Mouse (Mus musculus): Measurements from ENCODE around the gene Trim28. TPM values are rescaled to one million over a fixed set of nuclear protein-coding genes. Genes with fewer than 3 reads are reported as not detected.

Gene Trim28
- polyA plus RNA-seq, 2 experiments = 408 to 610 TPM

GRCm38 (mm10) chr7:12961511-12962141, 37.3 kb upstream of the Trim28 start:
- TF ChIP-seq POLR2A (IDR thresholded peaks at IDR 0.05; ENCODE audit: borderline replicate concordance, extremely low read depth, insufficient read depth, insufficient read length) = peak; percentile 68; the same call in 1 of the 2 replicates
- peak overlapping the region; percentile 45 for H3K4me2 ChIP-seq (replicated peaks; ENCODE audit: low read depth, low read length, severe bottlenecking)
- 3% methylated on average over 29 of the region's 29 CpGs for WGBS

GRCm38 (mm10) chr7:12965678-12966091, 33.2 kb upstream of the Trim28 start, which contains the start of gene Zfp324:
Zfp324 (plus strand) TSS chr7:12965838.
- Histone ChIP-seq H3K36me3 (ENCODE audit: control insufficient read depth, insufficient read depth, low read length) (peaks cover 22% of the 10 kb centered on the region), H3K4me2 (replicated peaks; ENCODE audit: low read depth, low read length, severe bottlenecking) (peak within 1 kb of the TSS; percentile 82), H3K4me3 (replicated peaks; ENCODE audit: low read length) (peak within 1 kb of the TSS; percentile 87), H3K27me3 (ENCODE audit: control insufficient read depth, insufficient read depth, low read length) (no peaks in the 10 kb centered on the region), H3K9me3 (ENCODE audit: control insufficient read depth, low read length) (no peaks in the 10 kb centered on the region), H3K27ac (replicated peaks; ENCODE audit: low read depth, low read length) (peak within 1 kb of the TSS; percentile 91), H3K9ac (ENCODE audit: low read depth, low read length, severe bottlenecking) (peak within 1 kb of the TSS; percentile 88), H3K4me1 (ENCODE audit: control insufficient read depth, insufficient read depth, low read length) (peaks cover 10% of the 10 kb centered on the region)
- under 1% methylated on average over 23 of the region's 23 CpGs for WGBS
- DNase-seq (ENCODE audit: low spot score) = peak; percentile 93
- ATAC-seq (ENCODE audit: low FRiP score, low read depth) = peak; percentile 86
- 0 out of 2 replicates have a peak, but pooled peaks have one; percentile 27 for TF ChIP-seq POLR2A (IDR thresholded peaks at IDR 0.05; ENCODE audit: borderline replicate concordance, extremely low read depth, insufficient read depth, insufficient read length)

More at GRCm38 (mm10) chr7:12961511-12962141, 37.3 kb upstream of the Trim28 start:
- ATAC-seq (ENCODE audit: low FRiP score, low read depth) (peak; percentile 87), DNase-seq (ENCODE audit: low spot score) (peak; percentile 83)
- peak overlapping the region; percentile 49 for H3K9ac ChIP-seq (ENCODE audit: low read depth, low read length, severe bottlenecking)
- H3K4me3 ChIP-seq (replicated peaks; ENCODE audit: low read length) = peak overlapping the region; percentile 43
- peaks cover 5% of the 10 kb centered on the region for H3K4me1 ChIP-seq (ENCODE audit: control insufficient read depth, insufficient read depth, low read length)
- H3K9me3 ChIP-seq (ENCODE audit: control insufficient read depth, low read length) = no peaks in the 10 kb centered on the region
- no peaks in the 10 kb centered on the region for H3K27me3 ChIP-seq (ENCODE audit: control insufficient read depth, insufficient read depth, low read length)
- no peaks in the 10 kb centered on the region for H3K36me3 ChIP-seq (ENCODE audit: control insufficient read depth, insufficient read depth, low read length)
- peak overlapping the region; percentile 75 for H3K27ac ChIP-seq (replicated peaks; ENCODE audit: low read depth, low read length)

GRCm38 (mm10) chr7:12966104-12966845, 32.6 kb upstream of the Trim28 start:
- DNase-seq (ENCODE audit: low spot score) = peak; percentile 18

GRCm38 (mm10) chr7:12970906-12971305, 28.0 kb upstream of the Trim28 start:
- 96% methylated on average over 25 of the region's 25 CpGs for WGBS
- Histone ChIP-seq H3K9ac (ENCODE audit: low read depth, low read length, severe bottlenecking) (no peak overlapping the region), H3K27ac (replicated peaks; ENCODE audit: low read depth, low read length) (no peak overlapping the region), H3K4me2 (replicated peaks; ENCODE audit: low read depth, low read length, severe bottlenecking) (no peak overlapping the region), H3K9me3 (ENCODE audit: control insufficient read depth, low read length) (no peaks in the 10 kb centered on the region), H3K27me3 (ENCODE audit: control insufficient read depth, insufficient read depth, low read length) (no peaks in the 10 kb centered on the region), H3K36me3 (ENCODE audit: control insufficient read depth, insufficient read depth, low read length) (peaks cover 46% of the 10 kb centered on the region), H3K4me3 (replicated peaks; ENCODE audit: low read length) (no peak overlapping the region), H3K4me1 (ENCODE audit: control insufficient read depth, insufficient read depth, low read length) (peaks cover 6% of the 10 kb centered on the region)
- DNase-seq (ENCODE audit: low spot score) = no peak
- ATAC-seq (ENCODE audit: low FRiP score, low read depth) = no peak
- TF ChIP-seq POLR2A (IDR thresholded peaks at IDR 0.05; ENCODE audit: borderline replicate concordance, extremely low read depth, insufficient read depth, insufficient read length) = no peak

More at GRCm38 (mm10) chr7:12966104-12966845, 32.6 kb upstream of the Trim28 start:
- WGBS = under 1% methylated on average over 29 of the region's 29 CpGs
- peak overlapping the region; percentile 91 for H3K27ac ChIP-seq (replicated peaks; ENCODE audit: low read depth, low read length)
- no peaks in the 10 kb centered on the region for H3K9me3 ChIP-seq (ENCODE audit: control insufficient read depth, low read length)
- peak overlapping the region; percentile 87 for H3K4me3 ChIP-seq (replicated peaks; ENCODE audit: low read length)
- no peak for TF ChIP-seq POLR2A (IDR thresholded peaks at IDR 0.05; ENCODE audit: borderline replicate concordance, extremely low read depth, insufficient read depth, insufficient read length)
- peaks cover 10% of the 10 kb centered on the region for H3K4me1 ChIP-seq (ENCODE audit: control insufficient read depth, insufficient read depth, low read length)
- peak overlapping the region; percentile 82 for H3K4me2 ChIP-seq (replicated peaks; ENCODE audit: low read depth, low read length, severe bottlenecking)
- H3K9ac ChIP-seq (ENCODE audit: low read depth, low read length, severe bottlenecking) = peak overlapping the region; percentile 88
- ATAC-seq (ENCODE audit: low FRiP score, low read depth) = peak; percentile 28
- H3K36me3 ChIP-seq (ENCODE audit: control insufficient read depth, insufficient read depth, low read length) = peaks cover 28% of the 10 kb centered on the region
- H3K27me3 ChIP-seq (ENCODE audit: control insufficient read depth, insufficient read depth, low read length) = no peaks in the 10 kb centered on the region

- TF ChIP-seq POLR2A (IDR thresholded peaks at IDR 0.05; ENCODE audit: borderline replicate concordance, extremely low read depth, insufficient read depth, insufficient read length) = peak; percentile 57; the same call in 1 of the 2 replicates
- H3K9ac ChIP-seq (ENCODE audit: low read depth, low read length, severe bottlenecking) = peak within 1 kb of the TSS; percentile 59
- H3K9me3 ChIP-seq (ENCODE audit: control insufficient read depth, low read length) = no peaks in the 10 kb centered on the region
- DNase-seq (ENCODE audit: low spot score) (peak; percentile 99), ATAC-seq (ENCODE audit: low FRiP score, low read depth) (peak; percentile 97)
- H3K4me3 ChIP-seq (replicated peaks; ENCODE audit: low read length) = peak within 1 kb of the TSS; percentile 60
- no peaks in the 10 kb centered on the region for H3K27me3 ChIP-seq (ENCODE audit: control insufficient read depth, insufficient read depth, low read length)
- WGBS = 0% methylated on average over 47 of the region's 49 CpGs
- peak within 1 kb of the TSS; percentile 64 for H3K4me2 ChIP-seq (replicated peaks; ENCODE audit: low read depth, low read length, severe bottlenecking)
- peaks cover 9% of the 10 kb centered on the region; the same call in 1 of the 2 replicates for H3K36me3 ChIP-seq (ENCODE audit: control insufficient read depth, insufficient read depth, low read length)
- H3K27ac ChIP-seq (replicated peaks; ENCODE audit: low read depth, low read length) = peak within 1 kb of the TSS; percentile 95
- peaks cover 7% of the 10 kb centered on the region for H3K4me1 ChIP-seq (ENCODE audit: control insufficient read depth, insufficient read depth, low read length)
Observed at GRCm38 (mm10) chr7:12977682-12978389, 21.1 kb upstream of the Trim28 start, which contains the start of gene Zfp446. Zfp446 (plus strand) TSS chr7:12977848.
